Mouse (Mus musculus) cerebellum, postnatal 10 days (tissue): Measurements from ENCODE around the gene Fam208b.
A peak's percentile ranks its signal among the peaks of the same experiment; 100 is the strongest.

Experiments used
- DNase-seq, 2 experiments: peaks; one replicate each; pipeline ENCODE4 v3.0.0; 2021; ENCODE audit warnings: mixed read lengths in 2 of 2

Gene Fam208b

GRCm38 (mm10) chr13:3610795-3611438 is at the start of gene Fam208b:
Gene Fam208b, minus strand, starts transcription at chr13:3611108.
- DNase-seq, result peak; percentile 99

DNA sequence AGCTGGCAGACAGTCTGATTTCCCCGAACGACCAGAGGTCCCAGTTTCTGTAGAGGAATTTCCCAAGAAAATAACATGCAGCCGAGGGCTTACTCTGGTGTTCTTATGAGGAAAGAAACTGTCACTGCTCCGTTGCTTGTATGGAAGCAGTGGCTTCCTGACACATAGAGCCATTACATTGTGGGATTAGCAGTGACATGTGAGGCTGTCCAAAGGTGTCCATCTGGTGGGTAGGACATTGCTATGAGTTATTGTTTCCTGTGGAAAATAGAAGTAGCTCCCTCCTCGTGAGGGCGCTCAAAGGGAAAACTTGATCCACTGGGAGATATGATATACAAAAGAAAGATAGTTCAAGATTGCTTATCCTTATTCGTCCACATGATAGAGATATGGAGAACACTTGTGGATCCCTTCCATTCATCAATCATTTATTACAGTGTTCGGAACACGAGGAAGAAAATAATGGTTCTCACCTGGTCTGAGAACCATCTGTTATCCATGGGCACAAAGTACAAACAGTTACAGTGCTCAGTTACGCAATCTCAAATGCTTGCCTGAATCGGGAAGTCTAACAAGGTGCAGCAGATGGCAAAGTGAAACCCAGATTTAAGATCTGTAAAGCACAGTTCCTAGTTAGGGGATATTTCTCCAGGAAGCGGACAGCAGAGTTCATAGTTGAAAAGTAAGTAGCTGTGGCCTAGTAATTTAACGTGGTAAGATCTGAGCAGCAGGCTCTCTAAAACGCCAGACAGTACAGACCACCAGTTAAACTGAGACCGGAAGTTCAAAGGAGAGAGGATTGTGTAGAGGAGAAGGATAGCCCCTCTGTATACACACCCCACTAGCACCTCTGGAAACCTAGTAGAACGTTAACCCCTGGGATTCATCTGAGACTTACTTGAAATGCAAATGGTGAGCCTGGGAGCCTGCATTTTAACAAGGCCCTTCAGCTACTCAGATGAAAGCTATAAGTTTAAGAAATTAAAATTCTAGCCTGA is 48.6 kb upstream of the Fam208b start:
- no peak for DNase-seq

- no peak for DNase-seq
Measured at GRCm38 (mm10) chr13:3654432-3654831, 43.5 kb upstream of the Fam208b start.

DNA sequence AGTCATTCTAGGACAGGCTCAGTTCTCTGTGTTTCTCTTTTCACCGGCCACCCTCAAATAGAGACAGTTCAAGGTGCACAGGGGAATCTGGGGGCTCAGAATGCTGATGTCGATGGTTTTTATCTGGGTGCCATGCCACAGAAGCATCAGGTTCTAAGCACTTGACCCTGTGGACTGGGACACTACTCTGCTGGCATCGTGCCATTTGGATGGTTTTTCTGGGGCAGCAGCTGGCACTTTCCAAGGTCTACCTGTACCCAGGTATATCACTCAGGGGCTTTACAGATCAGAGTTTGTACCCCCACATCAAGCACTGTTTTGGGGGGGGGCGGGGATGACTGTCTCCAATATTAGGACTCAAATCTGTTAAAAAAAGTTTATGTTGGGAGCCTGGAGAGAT is 39.7 kb upstream of the Fam208b start:
- DNase-seq, result no peak

DNA sequence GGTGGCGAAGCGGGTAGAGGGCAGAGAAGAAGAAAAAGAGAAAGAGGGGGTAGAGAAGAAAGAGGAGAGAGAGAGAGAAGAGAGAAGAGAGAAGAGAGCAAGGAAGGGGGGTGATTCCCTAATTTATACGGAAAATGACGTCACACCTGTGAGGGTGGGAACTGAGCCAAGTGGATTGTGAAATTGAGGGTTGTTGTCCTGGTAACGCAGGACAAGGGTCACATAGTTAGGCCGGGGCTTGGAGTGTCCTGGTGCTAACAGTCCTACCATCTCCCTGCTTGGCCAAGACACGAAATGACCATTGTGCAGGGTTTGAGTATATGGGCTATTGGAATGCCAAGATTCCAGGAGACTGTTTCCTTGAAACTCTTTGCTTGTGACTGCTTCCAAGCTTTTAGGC is 35.7 kb upstream of the Fam208b start:
- no peak for DNase-seq

GRCm38 (mm10) chr13:3645919-3646318 is 35.0 kb upstream of the Fam208b start:
- DNase-seq, result no peak

DNA sequence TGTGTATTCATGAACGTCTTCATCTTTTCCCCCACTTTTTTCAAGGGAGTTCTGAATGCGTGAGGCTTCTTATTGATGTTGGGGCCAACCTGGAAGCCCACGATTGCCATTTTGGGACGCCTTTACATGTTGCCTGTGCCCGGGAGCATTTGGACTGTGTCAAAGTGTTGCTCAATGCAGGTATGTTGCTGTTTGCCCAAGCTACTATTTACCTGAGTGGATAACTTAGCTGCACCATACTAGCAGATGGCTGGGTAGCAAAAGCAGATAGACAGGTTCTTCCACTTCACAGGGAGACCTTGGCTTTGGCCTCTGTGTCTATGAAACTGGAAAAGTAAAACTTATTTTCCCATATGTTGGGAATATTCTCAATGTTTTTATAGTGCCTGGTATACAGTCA is 34.0 kb upstream of the Fam208b start:
- DNase-seq, result no peak

DNA sequence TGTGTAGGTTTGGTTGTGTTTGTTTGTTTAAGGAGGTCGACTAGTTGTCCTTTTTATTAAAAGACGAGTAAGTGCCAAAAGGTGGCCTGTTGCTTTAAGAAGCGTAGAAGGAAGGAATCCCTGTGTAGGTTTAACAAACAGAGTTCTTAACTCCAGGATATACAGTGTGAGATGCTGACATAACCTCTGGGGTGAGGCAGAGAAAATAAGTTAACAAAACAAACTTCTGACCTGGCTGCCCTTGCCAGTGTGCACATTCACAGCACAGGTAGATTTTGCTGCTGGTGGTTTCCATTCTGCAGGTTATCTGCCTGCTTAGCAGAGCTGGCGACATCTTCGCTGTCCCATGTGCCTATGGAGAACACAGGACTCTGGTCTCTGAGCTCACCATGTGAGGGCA is 31.6 kb upstream of the Fam208b start:
- DNase-seq, result no peak

DNA sequence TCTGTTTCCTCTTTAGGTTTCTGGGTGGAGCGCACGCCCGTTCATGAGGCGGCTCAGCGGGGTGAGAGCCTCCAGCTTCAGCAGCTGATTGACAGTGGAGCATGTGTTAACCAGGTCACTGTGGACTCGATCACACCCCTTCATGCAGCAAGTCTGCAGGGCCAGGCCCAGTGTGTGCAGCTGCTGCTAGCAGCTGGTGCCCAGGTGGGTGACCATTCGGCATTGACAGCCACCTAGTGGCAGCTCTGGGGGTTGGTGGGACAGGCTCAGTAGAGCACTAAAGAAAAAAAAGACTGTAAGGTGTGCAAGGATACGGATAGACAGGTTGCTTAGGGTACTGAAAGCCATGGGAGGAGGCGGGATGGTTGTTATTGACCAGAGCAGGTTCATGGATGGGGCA is 31.1 kb upstream of the Fam208b start:
- peak in 1 of 2 experiments; percentile 12 for DNase-seq

DNA sequence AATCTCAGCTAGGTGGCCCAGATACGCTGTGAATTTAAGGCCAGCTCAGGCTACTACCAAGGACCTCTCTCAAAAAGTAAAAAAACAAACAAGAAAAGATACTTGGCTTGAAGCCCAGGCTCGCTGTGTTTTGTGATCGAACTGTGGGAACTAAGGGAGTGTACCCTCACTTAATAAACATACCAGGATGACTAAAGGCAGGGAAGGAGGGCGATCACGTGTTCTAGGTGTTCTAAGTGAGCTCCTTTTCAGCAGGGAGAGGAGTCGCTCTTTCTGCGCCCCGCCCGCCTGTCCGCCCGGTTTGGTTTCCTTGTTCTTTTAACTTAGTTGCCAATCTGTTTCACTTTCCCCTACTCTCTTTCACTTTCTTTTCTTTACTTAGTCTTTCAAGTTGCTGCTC is 25.9 kb upstream of the Fam208b start:
- DNase-seq, result peak in 1 of 2 experiments; percentile 4

DNA sequence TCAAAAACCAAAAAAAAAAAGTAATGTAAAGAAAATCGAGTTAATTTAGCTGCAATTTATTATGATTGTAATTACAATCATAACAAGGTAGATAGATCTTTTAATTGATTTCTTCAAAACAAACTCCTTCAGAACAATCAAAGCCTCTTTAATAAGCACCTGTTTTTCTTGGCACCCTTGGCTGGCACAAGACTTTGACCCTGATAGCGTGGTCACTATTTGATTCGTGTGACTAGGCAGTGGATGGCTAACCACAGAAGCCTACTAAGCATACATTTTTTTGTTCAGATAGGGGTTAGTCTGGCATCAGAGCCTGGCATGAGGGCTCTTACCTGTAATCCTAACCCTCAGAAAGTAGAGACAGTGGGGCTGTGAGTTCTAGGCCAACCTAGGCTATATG is 24.2 kb upstream of the Fam208b start:
- no peak for DNase-seq

- peak; percentile 83 to 85 for DNase-seq
Measured at GRCm38 (mm10) chr13:3633895-3634811, 23.2 kb upstream of the Fam208b start, which contains the start of gene Asb13. Gene Asb13, plus strand, starts transcription at chr13:3634032.

- DNase-seq, result no peak
Measured at GRCm38 (mm10) chr13:3633131-3633530, 22.2 kb upstream of the Fam208b start.

DNA sequence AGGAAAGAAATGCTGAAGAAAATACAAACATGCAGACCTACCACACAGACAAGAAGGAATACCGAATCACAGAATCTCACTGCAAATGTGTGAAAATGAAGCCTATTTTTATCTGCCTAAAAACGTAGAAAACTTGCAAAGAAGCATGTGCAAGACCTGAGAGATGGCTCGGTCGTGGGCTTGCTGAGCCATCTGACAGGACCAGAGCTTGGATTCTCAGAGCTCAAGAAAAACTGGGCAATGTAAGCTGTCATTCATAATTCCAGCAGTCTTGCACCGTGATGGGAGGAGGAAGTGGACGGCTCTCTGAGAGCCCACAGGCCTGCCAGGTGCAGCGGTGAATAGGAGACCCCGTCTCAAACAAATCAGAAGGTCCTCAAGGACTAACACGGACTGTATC is 21.6 kb upstream of the Fam208b start:
- DNase-seq, result no peak

- no peak for DNase-seq
Measured at GRCm38 (mm10) chr13:3628102-3628501, 17.2 kb upstream of the Fam208b start.

GRCm38 (mm10) chr13:3627139-3627538 is 16.2 kb upstream of the Fam208b start:
- DNase-seq, result no peak

- peak in 1 of 2 experiments; percentile 73 for DNase-seq
Measured at GRCm38 (mm10) chr13:3610118-3610794, 652 bp downstream of the Fam208b start.

GRCm38 (mm10) chr13:3609780-3610117 is 1.2 kb downstream of the Fam208b start:
- no peak for DNase-seq

DNA sequence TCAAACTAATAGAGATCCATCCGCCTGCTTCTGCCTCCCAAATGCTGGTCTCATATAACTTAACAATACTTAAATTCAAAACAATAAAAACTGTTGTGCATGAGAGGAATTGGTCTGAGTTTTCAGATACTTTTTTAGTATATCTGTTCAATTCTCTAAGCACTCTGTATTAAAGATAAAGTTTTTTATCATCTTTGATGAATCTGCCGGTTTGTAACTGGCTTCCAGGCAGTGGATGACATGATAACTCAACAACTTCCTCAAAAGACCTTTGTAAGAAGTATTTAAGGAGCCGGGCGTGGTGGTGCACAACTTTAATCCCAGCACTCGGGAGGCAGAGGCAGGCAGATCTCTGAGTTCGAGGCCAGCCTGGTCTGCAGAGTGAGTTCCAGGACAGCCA is 14.7 kb downstream of the Fam208b start:
- DNase-seq, result no peak

DNA sequence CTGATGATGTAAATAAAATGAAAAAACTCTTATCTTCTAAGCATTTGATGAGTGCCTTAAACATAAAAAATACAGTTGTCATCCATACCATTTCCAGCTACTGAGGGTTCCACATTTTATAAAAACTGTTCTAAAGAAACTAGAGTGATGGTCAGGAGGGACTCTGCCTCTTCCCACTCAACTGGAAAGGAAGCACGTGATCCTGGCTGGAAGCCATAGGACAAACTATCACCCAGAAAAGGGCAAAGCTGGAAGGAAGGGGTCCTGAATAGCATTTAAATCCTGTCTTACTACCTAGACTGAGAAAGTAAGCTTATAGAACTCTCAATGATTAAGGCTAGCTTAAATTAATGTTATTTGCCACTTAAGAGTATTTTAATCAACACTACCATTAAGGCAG is 16.6 kb downstream of the Fam208b start:
- no peak for DNase-seq

GRCm38 (mm10) chr13:3590789-3591188 is 20.1 kb downstream of the Fam208b start:
- DNase-seq, result peak in 1 of 2 experiments; percentile 6

GRCm38 (mm10) chr13:3563953-3564352 is 47.0 kb downstream of the Fam208b start:
- no peak for DNase-seq
